ENCODE assay signal across 15 mouse cellular contexts in the genomic region with DNA sequence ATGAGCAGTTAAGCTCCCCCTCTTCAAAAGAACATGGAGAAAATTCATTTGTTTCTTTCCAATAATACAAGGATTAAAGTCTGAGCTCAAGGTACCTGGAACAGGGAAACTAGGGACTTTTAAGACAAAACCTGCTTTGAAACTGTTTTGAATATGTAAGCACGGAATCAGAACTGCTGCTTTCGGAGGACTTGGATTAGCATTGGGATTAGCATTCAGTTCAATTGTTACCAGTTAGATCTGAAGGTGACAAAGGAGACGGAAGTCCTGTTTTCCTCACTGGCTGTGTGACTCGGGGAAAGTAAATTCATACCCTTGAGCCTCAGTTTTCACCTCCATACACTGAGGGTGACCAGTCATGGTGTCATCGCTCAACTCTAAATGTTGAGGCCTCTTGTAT.
DNase-seq lines count a peak whose midpoint lies in the region; ATAC-seq lines count a peak whose summit lies in the region.
"Had no signal": no experiment of that assay in that cellular context is flagged by ENCODE, and none has a peak within 500 bp of the region (broad histone marks: within the 10 kb centered on the region; RNA-seq: fewer than 3 reads in every experiment).

No protein-coding gene starts in this region.

- no peak for DNase-seq in kidney, postnatal 10 days
- peak; percentile 41 for DNase-seq in A20 (ENCODE audit: low read depth, low spot score)
- peak; percentile 88 for DNase-seq in R1 (ENCODE audit: low read depth, low spot score)
- DNase-seq in adrenal gland, adult 2 months, result no peak
- DNase-seq in left cerebral cortex, postnatal 10 days (ENCODE audit: extremely low spot score in 1 of 2, low spot score in 2 of 2), result no peak
- DNase-seq: cerebellum, adult 9-10 months; gastrocnemius, postnatal 36 days; heart, postnatal 4 days; thymus, adult 18-20 months had no signal

- 0 out of 2 replicates have a peak, but pooled peaks cover 3% of the 10 kb centered on the region for H3K36me3 ChIP-seq in kidney, embryonic 16.5 days (ENCODE audit: insufficient read depth, low read length)
- H3K36me3 ChIP-seq in forebrain, embryonic 12.5 days (replicated peaks), result no peaks in the 10 kb centered on the region

- no peaks in the 10 kb centered on the region for H3K27me3 ChIP-seq in kidney, embryonic 16.5 days (ENCODE audit: insufficient read depth, low read length)
- no peaks in the 10 kb centered on the region for H3K27me3 ChIP-seq in forebrain, embryonic 12.5 days

- H3K9ac ChIP-seq in kidney, embryonic 16.5 days (replicated peaks; ENCODE audit: low read length), result no peak overlapping the region
- H3K9ac ChIP-seq in forebrain, embryonic 12.5 days, result peak overlapping the region; percentile 21; the same call in 1 of the 2 replicates

- H3K4me1 ChIP-seq in kidney, embryonic 16.5 days (ENCODE audit: insufficient read depth, low read length), result peaks cover 44% of the 10 kb centered on the region
- H3K4me1 ChIP-seq in forebrain, embryonic 12.5 days, result peaks cover 33% of the 10 kb centered on the region

- no peaks in the 10 kb centered on the region for H3K9me3 ChIP-seq in kidney, embryonic 16.5 days (ENCODE audit: low read length)
- no peaks in the 10 kb centered on the region for H3K9me3 ChIP-seq in forebrain, embryonic 12.5 days

- WGBS in kidney, embryonic 16.5 days, result 69% methylated on average over 5 of the region's 5 CpGs
- WGBS in forebrain, embryonic 12.5 days, result 9% methylated on average over 5 of the region's 5 CpGs

- H3K27ac ChIP-seq in kidney, embryonic 16.5 days (ENCODE audit: low read length), result 0 out of 2 replicates have a peak overlapping the region, but pooled peaks have one; percentile 66
- peak overlapping the region; percentile 39; the same call in 1 of the 2 replicates for H3K27ac ChIP-seq in forebrain, embryonic 12.5 days
- H3K27ac ChIP-seq: left cerebral cortex, adult 2 months had no signal

- H3K4me3 ChIP-seq in kidney, embryonic 16.5 days (ENCODE audit: low read length), result peak overlapping the region; percentile 18
- H3K4me3 ChIP-seq in forebrain, embryonic 12.5 days (replicated peaks), result peak overlapping the region; percentile 3; the same call in 1 of the 2 replicates
- H3K4me3 ChIP-seq: left cerebral cortex, adult 2 months had no signal

- intact Hi-C loops in left cerebral cortex, postnatal 10 days (cut with DNase I), result no loop called here

- no peak for ATAC-seq in kidney, embryonic 16.5 days (ENCODE audit: low FRiP score, low TSS enrichment)
- no peak for ATAC-seq in forebrain, embryonic 12.5 days (ENCODE audit: low FRiP score)
- ATAC-seq in megakaryocyte-erythroid progenitor cell, adult 5-6 weeks (replicated peaks; ENCODE audit: low FRiP score, low TSS enrichment, poor library complexity, severe bottlenecking), result no peak

- H3K4me2 ChIP-seq in kidney, embryonic 16.5 days (replicated peaks; ENCODE audit: low read depth, low read length), result peak overlapping the region; percentile 57
- H3K4me2 ChIP-seq in forebrain, embryonic 12.5 days, result peak overlapping the region; percentile 50
- H3K4me2 ChIP-seq: heart, embryonic 11.5 days; liver, embryonic 11.5 days had no signal

Comparison
In these comparisons a context has a peak if more than half of its experiments do, and no peak if none do; other contexts are left out.
1. DNase-seq: peak in A20 (single experiment) and R1 (single experiment); none in kidney, postnatal 10 days (single experiment), adrenal gland, adult 2 months (single experiment) and left cerebral cortex, postnatal 10 days (0 of 2).